Mouse (Mus musculus) midbrain, embryonic 11.5 days (tissue): ENCODE measurements around the gene Prex1. TPM values are rescaled to one million over a fixed set of nuclear protein-coding genes. Genes with fewer than 3 reads are reported as not detected.

ENCODE experiments used
- ATAC-seq: fragments of 200-750 bp; cut with Nextera tagmentation; 2 replicates; pipeline ENCODE4 v1.8.0; 2017; ENCODE audit warnings: moderate TSS enrichment, moderate library complexity; ENCODE audit not compliant: low FRiP score
- DNase-seq: peaks from one replicate; pipeline ENCODE4 v3.0.0; 2015; ENCODE audit warnings: low spot score; ENCODE audit errors: missing footprints
- H3K27ac ChIP-seq: fragments of 300-500 bp; sonication (generic); 2 replicates; pipeline ENCODE4 v1.5.1; 2014; ENCODE audit warnings: low read depth, low read length
- H3K27me3 ChIP-seq: fragments of 300-500 bp; sonication (generic); 2 replicates; pipeline ENCODE4 v1.6.1; 2014; ENCODE audit warnings: mild to moderate bottlenecking, low read length, moderate library complexity, mixed read lengths; ENCODE audit not compliant: control insufficient read depth, insufficient read depth
- H3K36me3 ChIP-seq: fragments of 300-500 bp; sonication (generic); 2 replicates; pipeline ENCODE4 v1.6.1; 2014; ENCODE audit warnings: mild to moderate bottlenecking, low read length, moderate library complexity, mixed read lengths; ENCODE audit not compliant: control insufficient read depth, insufficient read depth
- H3K4me1 ChIP-seq: fragments of 300-500 bp; sonication (generic); 2 replicates; pipeline ENCODE4 v1.6.1; 2014; ENCODE audit warnings: low read length; ENCODE audit not compliant: control insufficient read depth, insufficient read depth
- H3K4me2 ChIP-seq: fragments of 300-500 bp; sonication (generic); 2 replicates; pipeline ENCODE4 v1.6.1; 2014; ENCODE audit warnings: mild to moderate bottlenecking, moderate library complexity
- H3K4me3 ChIP-seq: fragments of 300-500 bp; sonication (generic); 2 replicates; pipeline ENCODE4 v1.5.1; 2014; ENCODE audit warnings: low read depth, low read length
- H3K9ac ChIP-seq: fragments of 300-500 bp; sonication (generic); 2 replicates; pipeline ENCODE4 v1.6.1; 2014; ENCODE audit warnings: low read length
- H3K9me3 ChIP-seq: fragments of 300-500 bp; sonication (generic); 2 replicates; pipeline ENCODE4 v1.6.1; 2016; ENCODE audit warnings: low read length; ENCODE audit not compliant: control insufficient read depth
- WGBS: fragments of 180-500 bp; shearing (Covaris S2); extraction: QIAGEN DNeasy Blood & Tissue Kit; methylation state at CpG from one replicate; pipeline ENCODE4 v1.1.7; 2014; 5-methylcytosine and 5-hydroxymethylcytosine counted together
- polyA plus RNA-seq: library from polyadenylated mRNA; unstranded; fragments of >200 nt; fragmentation: Nextera tagmentation; extraction: Ambion mirVana; gene quantifications from 2 replicates; pipeline ENCODE4 v1.2.1, GENCODE M21; 2014

The Prex1 gene
- polyA plus RNA-seq, 1 experiment from 2014 or later: 19.8 TPM

- no peaks in the 10 kb centered on the region for H3K4me1 ChIP-seq
- DNase-seq (no peak), ATAC-seq (no peak)
- no peak overlapping the region for H3K27ac ChIP-seq
- no peaks in the 10 kb centered on the region for H3K27me3 ChIP-seq
- H3K4me3 ChIP-seq: no peak overlapping the region
- no peak overlapping the region for H3K4me2 ChIP-seq
- no peak overlapping the region for H3K9ac ChIP-seq
- WGBS: 79% methylated on average over 23 of the region's 23 CpGs
- no peaks in the 10 kb centered on the region for H3K36me3 ChIP-seq
- H3K9me3 ChIP-seq: no peaks in the 10 kb centered on the region
Observed at GRCm38 (mm10) chr2:166701248-166702112, 12.2 kb downstream of the Prex1 start.

DNA sequence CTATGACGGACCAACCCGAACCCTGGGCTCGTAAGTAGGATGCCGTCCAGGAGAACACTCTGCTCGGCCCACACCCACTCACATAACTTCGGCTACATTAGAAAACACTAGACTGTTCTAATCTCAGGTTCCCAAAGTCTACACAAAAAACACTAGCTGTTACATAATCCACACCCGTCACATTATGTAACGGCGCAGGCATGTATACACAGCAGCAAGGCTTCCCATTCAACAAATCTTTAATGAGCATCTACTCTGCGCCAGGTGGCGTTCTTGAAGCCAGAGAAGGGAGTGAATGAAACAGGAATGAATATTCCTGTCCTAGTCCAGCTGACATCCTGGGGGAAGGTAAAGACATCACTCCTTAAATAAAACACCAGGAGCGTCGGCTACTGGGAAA lies 12.9 kb downstream of the Prex1 start:
- Histone ChIP-seq H3K9me3 (no peaks in the 10 kb centered on the region), H3K27me3 (no peaks in the 10 kb centered on the region), H3K4me3 (no peak overlapping the region), H3K9ac (no peak overlapping the region), H3K4me2 (no peak overlapping the region), H3K27ac (no peak overlapping the region), H3K4me1 (no peaks in the 10 kb centered on the region), H3K36me3 (no peaks in the 10 kb centered on the region)
- DNase-seq: no peak
- ATAC-seq: no peak
- 90% methylated on average over 13 of the region's 13 CpGs for WGBS

GRCm38 (mm10) chr2:166700116-166700515 lies 13.5 kb downstream of the Prex1 start:
- WGBS: 66% methylated on average over 8 of the region's 8 CpGs

GRCm38 (mm10) chr2:166699552-166699951 lies 14.1 kb downstream of the Prex1 start:
- 93% methylated on average over 5 of the region's 5 CpGs for WGBS
- no peak overlapping the region for H3K27ac ChIP-seq
- H3K9me3 ChIP-seq: no peaks in the 10 kb centered on the region
- H3K9ac ChIP-seq: no peak overlapping the region
- no peaks in the 10 kb centered on the region for H3K4me1 ChIP-seq
- no peak overlapping the region for H3K4me2 ChIP-seq
- H3K4me3 ChIP-seq: no peak overlapping the region
- no peak for ATAC-seq
- no peaks in the 10 kb centered on the region for H3K27me3 ChIP-seq
- 0 out of 2 replicates have a peak, but pooled peaks cover under 1% of the 10 kb centered on the region for H3K36me3 ChIP-seq
- no peak for DNase-seq

More at GRCm38 (mm10) chr2:166700116-166700515, 13.5 kb downstream of the Prex1 start:
- H3K4me2 ChIP-seq: no peak overlapping the region
- H3K27ac ChIP-seq: no peak overlapping the region
- H3K9me3 ChIP-seq: no peaks in the 10 kb centered on the region
- H3K36me3 ChIP-seq: no peaks in the 10 kb centered on the region
- DNase-seq (no peak), ATAC-seq (no peak)
- no peaks in the 10 kb centered on the region for H3K27me3 ChIP-seq
- no peaks in the 10 kb centered on the region for H3K4me1 ChIP-seq
- no peak overlapping the region for H3K4me3 ChIP-seq
- H3K9ac ChIP-seq: no peak overlapping the region

DNA sequence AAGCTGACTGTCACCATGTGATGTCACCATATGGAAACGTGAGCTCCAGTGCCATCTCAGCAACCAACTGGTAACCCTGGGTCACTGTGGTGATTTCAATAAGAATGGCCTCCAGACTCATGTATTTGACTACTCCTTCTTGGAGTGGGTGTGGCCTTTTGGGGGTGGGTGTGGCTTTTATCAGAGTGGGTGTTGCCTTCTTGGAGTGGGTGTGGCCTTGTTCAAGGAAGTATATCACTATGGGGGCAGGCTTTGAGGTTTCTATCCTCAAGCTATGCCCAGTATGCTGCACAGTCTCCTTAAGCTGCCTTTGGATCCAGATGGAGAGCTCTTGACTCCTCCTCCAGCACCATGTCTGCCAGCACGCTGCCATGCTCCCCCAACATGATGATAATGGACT lies 19.0 kb downstream of the Prex1 start:
- ATAC-seq (no peak), DNase-seq (no peak)
- H3K4me1 ChIP-seq: peaks cover 6% of the 10 kb centered on the region; the same call in 1 of the 2 replicates
- H3K27me3 ChIP-seq: no peaks in the 10 kb centered on the region
- 92% methylated on average over 2 of the region's 2 CpGs for WGBS
- H3K9ac ChIP-seq: no peak overlapping the region
- no peak overlapping the region for H3K4me2 ChIP-seq
- 0 out of 2 replicates have a peak, but pooled peaks cover 3% of the 10 kb centered on the region for H3K36me3 ChIP-seq
- no peaks in the 10 kb centered on the region for H3K9me3 ChIP-seq
- no peak overlapping the region for H3K4me3 ChIP-seq
- H3K27ac ChIP-seq: no peak overlapping the region

GRCm38 (mm10) chr2:166693394-166693793 lies 20.2 kb downstream of the Prex1 start:
- WGBS: 82% methylated on average over 4 of the region's 4 CpGs
- DNase-seq: no peak
- no peak for ATAC-seq
- peaks cover 6% of the 10 kb centered on the region; the same call in 1 of the 2 replicates for H3K4me1 ChIP-seq
- H3K27ac ChIP-seq: no peak overlapping the region
- H3K4me3 ChIP-seq: no peak overlapping the region
- no peaks in the 10 kb centered on the region for H3K9me3 ChIP-seq
- 0 out of 2 replicates have a peak, but pooled peaks cover 3% of the 10 kb centered on the region for H3K36me3 ChIP-seq
- no peaks in the 10 kb centered on the region for H3K27me3 ChIP-seq
- H3K4me2 ChIP-seq: no peak overlapping the region
- H3K9ac ChIP-seq: no peak overlapping the region

GRCm38 (mm10) chr2:166691602-166692509 lies 21.8 kb downstream of the Prex1 start:
- H3K4me2 ChIP-seq: no peak overlapping the region
- ATAC-seq (0 out of 2 replicates have a peak, but pooled peaks have one; percentile 27), DNase-seq (no peak)
- no peaks in the 10 kb centered on the region for H3K27me3 ChIP-seq
- H3K4me1 ChIP-seq: peaks cover 11% of the 10 kb centered on the region; the same call in 1 of the 2 replicates
- no peak overlapping the region for H3K9ac ChIP-seq
- H3K4me3 ChIP-seq: no peak overlapping the region
- H3K36me3 ChIP-seq: 0 out of 2 replicates have a peak, but pooled peaks cover 3% of the 10 kb centered on the region
- no peak overlapping the region for H3K27ac ChIP-seq
- 68% methylated on average over 23 of the region's 23 CpGs for WGBS
- no peaks in the 10 kb centered on the region for H3K9me3 ChIP-seq

GRCm38 (mm10) chr2:166686917-166687316 lies 26.7 kb downstream of the Prex1 start:
- no peak overlapping the region for H3K4me2 ChIP-seq
- H3K4me1 ChIP-seq: peaks cover 31% of the 10 kb centered on the region
- no peak for ATAC-seq
- no peaks in the 10 kb centered on the region for H3K27me3 ChIP-seq
- no peak overlapping the region; the same call in 1 of the 2 replicates for H3K9ac ChIP-seq
- no peak overlapping the region for H3K4me3 ChIP-seq
- DNase-seq: no peak
- H3K27ac ChIP-seq: no peak overlapping the region
- H3K36me3 ChIP-seq: no peaks in the 10 kb centered on the region
- 41% methylated on average over 6 of the region's 6 CpGs for WGBS
- no peaks in the 10 kb centered on the region for H3K9me3 ChIP-seq
